Mouse (Mus musculus) kidney, embryonic 14.5 days (tissue): ENCODE results near the gene Rb1. TPM values are rescaled to one million over a fixed set of nuclear protein-coding genes. Genes with fewer than 3 reads are reported as not detected.

ENCODE experiments used
- ATAC-seq: fragments of 200-750 bp; cut with Nextera tagmentation; 2 replicates; pipeline ENCODE4 v1.8.0; 2017; ENCODE audit warnings: moderate number of reproducible peaks, mild to moderate bottlenecking, moderate TSS enrichment, moderate library complexity; ENCODE audit not compliant: low FRiP score, low TSS enrichment
- H3K27ac ChIP-seq: fragments of 300-500 bp; sonication (generic); 2 replicates; pipeline ENCODE4 v1.5.1; 2014; ENCODE audit warnings: low read depth, mild to moderate bottlenecking, low read length, moderate library complexity, mixed read lengths
- H3K27me3 ChIP-seq: fragments of 300-500 bp; sonication (generic); 2 replicates; pipeline ENCODE4 v1.6.1; 2014; ENCODE audit warnings: mild to moderate bottlenecking, low read length; ENCODE audit not compliant: control insufficient read depth, insufficient read depth
- H3K36me3 ChIP-seq: fragments of 300-500 bp; sonication (generic); 2 replicates; pipeline ENCODE4 v1.6.1; 2014; ENCODE audit warnings: low read length, mixed read lengths; ENCODE audit not compliant: control insufficient read depth, insufficient read depth
- H3K4me1 ChIP-seq: fragments of 300-500 bp; sonication (generic); 2 replicates; pipeline ENCODE4 v1.6.1; 2014; ENCODE audit warnings: low read length, mixed read lengths; ENCODE audit not compliant: control insufficient read depth, insufficient read depth
- H3K4me2 ChIP-seq: fragments of 300-500 bp; sonication (generic); replicated peaks from 2 replicates; pipeline ENCODE4 v1.6.1; 2014; ENCODE audit warnings: low read depth, mild to moderate bottlenecking, low read length
- H3K4me3 ChIP-seq: fragments of 300-500 bp; sonication (generic); 2 replicates; pipeline ENCODE4 v1.5.1; 2014; ENCODE audit warnings: mild to moderate bottlenecking, low read length
- H3K9ac ChIP-seq: fragments of 300-500 bp; sonication (generic); 2 replicates; pipeline ENCODE4 v1.6.1; 2014; ENCODE audit warnings: low read depth, mild to moderate bottlenecking, low read length, moderate library complexity
- H3K9me3 ChIP-seq: fragments of 300-500 bp; sonication (generic); 2 replicates; pipeline ENCODE4 v1.6.1; 2016; ENCODE audit warnings: low read length; ENCODE audit not compliant: control insufficient read depth
- WGBS: fragments of 180-500 bp; shearing (Covaris S2); extraction: QIAGEN DNeasy Blood & Tissue Kit; methylation state at CpG from one replicate; pipeline ENCODE4 v1.1.7; 2014; 5-methylcytosine and 5-hydroxymethylcytosine counted together
- polyA plus RNA-seq: library from polyadenylated mRNA; unstranded; fragments of >200 nt; fragmentation: Nextera tagmentation; extraction: Ambion mirVana; gene quantifications from 2 replicates; pipeline ENCODE4 v1.2.1, GENCODE M21; 2014

The Rb1 gene
- polyA plus RNA-seq, 1 experiment from 2014 or later: 29.9 TPM

DNA sequence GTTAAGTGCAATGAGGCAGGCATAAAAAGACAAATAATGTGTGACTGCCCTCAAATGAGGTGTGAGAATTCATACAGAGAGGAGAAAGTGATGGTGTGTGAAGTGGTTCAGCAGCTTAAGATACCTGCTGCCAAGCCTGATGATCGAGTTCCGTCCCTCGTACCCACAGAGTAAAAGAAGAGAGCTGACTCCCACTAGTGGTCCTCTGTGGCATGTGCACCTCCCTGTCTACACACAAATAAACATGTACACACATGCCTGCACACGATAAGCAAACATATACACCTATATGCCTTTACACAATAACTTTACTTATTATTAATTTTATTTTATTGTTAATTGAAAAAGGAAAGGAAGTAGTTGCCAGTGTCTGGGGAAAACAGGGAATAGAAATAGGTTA lies 20.0 kb upstream of the Rb1 start:
- Histone ChIP-seq H3K9ac (no peak overlapping the region), H3K27ac (no peak overlapping the region), H3K27me3 (no peaks in the 10 kb centered on the region), H3K4me3 (no peak overlapping the region), H3K4me1 (0 out of 2 replicates have a peak, but pooled peaks cover 4% of the 10 kb centered on the region), H3K4me2 (no peak overlapping the region), H3K9me3 (no peaks in the 10 kb centered on the region), H3K36me3 (no peaks in the 10 kb centered on the region)
- no peak for ATAC-seq
- WGBS: 91% methylated on average over 4 of the region's 4 CpGs

DNA sequence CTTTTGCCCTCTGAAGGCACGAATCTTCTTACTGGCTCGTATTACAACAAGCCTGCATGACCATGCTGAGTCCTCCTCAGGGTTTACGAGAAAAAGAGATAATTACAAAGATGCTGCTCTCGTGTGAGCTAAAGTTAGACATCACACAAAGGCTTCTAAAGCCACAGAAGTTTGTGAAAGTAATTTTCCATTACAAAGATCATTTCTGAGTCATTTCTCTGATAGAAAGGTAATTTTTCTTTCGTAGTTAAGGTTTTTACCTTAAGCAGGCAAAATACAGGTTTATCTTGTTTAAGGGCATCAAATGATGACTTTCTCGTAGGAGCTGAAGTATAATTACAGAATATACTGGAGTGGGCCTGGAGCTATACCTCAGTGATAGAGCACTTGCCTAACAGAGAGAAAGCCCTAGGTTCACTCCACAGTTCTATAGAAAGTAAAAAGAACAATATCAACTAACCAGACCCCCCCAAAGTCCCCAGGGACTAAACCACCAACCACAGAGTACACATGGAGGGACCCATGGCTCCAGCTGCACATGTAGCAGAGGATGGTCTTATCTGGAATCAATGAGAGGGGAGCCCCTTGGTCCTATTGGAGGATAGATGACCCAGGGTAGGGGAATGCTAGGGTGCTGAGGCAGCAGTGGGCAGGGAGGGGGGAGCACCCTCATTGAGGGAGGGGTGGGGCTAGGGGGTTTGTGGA lies 14.6 kb upstream of the Rb1 start:
- no peak overlapping the region for H3K4me2 ChIP-seq
- H3K4me1 ChIP-seq: no peaks in the 10 kb centered on the region
- H3K4me3 ChIP-seq: no peak overlapping the region
- H3K27ac ChIP-seq: no peak overlapping the region
- WGBS: 45% methylated on average over 6 of the region's 6 CpGs
- ATAC-seq: no peak
- H3K9me3 ChIP-seq: no peaks in the 10 kb centered on the region
- H3K27me3 ChIP-seq: no peaks in the 10 kb centered on the region
- no peaks in the 10 kb centered on the region for H3K36me3 ChIP-seq
- H3K9ac ChIP-seq: no peak overlapping the region

DNA sequence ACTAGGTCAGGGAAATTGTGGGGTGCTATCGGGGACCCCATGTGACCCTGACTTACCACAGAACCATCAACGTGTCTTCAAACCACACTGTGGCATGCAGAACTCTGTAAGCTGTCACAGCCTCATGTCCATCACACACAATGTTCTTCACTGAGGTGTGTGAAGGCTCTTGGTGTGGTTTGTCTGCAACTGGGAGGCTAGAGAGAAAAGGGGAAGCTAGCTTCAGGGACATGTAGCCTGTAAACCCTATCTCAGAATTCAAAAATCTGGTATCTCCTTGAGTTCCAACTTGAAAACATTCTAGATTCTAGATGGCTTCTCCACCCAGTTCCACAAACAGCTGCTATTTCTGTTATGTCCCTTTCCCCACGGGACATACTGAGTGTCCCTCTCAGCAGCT lies 14.0 kb upstream of the Rb1 start:
- no peak for ATAC-seq
- H3K9me3 ChIP-seq: no peaks in the 10 kb centered on the region
- H3K9ac ChIP-seq: no peak overlapping the region
- no peaks in the 10 kb centered on the region for H3K4me1 ChIP-seq
- H3K4me2 ChIP-seq: no peak overlapping the region
- H3K27ac ChIP-seq: no peak overlapping the region
- WGBS: 82% methylated on average over 3 of the region's 3 CpGs
- H3K27me3 ChIP-seq: no peaks in the 10 kb centered on the region
- no peak overlapping the region for H3K4me3 ChIP-seq
- no peaks in the 10 kb centered on the region for H3K36me3 ChIP-seq

DNA sequence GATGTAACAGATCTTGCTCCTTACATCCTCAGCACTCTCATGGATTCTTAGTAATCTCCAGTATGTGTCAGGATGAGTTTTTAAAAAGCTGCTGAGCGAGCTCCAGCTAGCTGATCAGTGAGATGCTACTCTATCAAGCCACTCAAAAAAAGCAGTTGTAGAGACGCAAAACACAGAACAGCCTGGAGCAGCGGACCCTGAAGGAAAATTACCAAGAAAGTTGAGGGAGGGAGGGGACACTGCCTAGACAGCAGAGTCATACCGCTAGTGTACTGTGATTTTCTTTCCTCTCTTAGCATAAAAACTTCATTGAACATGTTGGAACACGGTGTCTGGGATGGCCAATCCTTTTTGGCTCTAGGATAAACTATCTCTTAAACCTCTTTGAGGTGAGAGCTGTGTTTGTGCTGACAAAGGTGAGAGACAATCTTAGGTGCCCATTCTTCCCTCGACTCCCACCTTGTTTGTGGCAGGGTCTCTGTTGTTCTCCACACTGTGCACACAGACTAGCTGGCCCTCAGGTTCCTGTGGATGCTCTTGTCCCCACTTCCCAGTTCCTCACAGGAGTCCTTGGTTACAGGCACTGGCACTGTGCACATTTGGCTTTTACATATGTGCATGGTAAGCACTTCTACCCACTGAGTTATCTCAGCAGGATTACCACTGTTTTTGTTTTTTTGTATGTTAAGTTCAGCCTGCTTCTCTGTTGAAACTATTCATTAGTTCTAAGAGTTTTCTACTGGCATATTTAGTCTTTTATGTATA lies 10.9 kb upstream of the Rb1 start:
- no peak for ATAC-seq
- H3K9ac ChIP-seq: no peak overlapping the region
- H3K4me1 ChIP-seq: no peaks in the 10 kb centered on the region
- H3K27me3 ChIP-seq: no peaks in the 10 kb centered on the region
- H3K4me3 ChIP-seq: no peak overlapping the region
- no peaks in the 10 kb centered on the region for H3K36me3 ChIP-seq
- H3K27ac ChIP-seq: no peak overlapping the region
- H3K9me3 ChIP-seq: no peaks in the 10 kb centered on the region
- H3K4me2 ChIP-seq: no peak overlapping the region
- 77% methylated on average over 6 of the region's 6 CpGs for WGBS

DNA sequence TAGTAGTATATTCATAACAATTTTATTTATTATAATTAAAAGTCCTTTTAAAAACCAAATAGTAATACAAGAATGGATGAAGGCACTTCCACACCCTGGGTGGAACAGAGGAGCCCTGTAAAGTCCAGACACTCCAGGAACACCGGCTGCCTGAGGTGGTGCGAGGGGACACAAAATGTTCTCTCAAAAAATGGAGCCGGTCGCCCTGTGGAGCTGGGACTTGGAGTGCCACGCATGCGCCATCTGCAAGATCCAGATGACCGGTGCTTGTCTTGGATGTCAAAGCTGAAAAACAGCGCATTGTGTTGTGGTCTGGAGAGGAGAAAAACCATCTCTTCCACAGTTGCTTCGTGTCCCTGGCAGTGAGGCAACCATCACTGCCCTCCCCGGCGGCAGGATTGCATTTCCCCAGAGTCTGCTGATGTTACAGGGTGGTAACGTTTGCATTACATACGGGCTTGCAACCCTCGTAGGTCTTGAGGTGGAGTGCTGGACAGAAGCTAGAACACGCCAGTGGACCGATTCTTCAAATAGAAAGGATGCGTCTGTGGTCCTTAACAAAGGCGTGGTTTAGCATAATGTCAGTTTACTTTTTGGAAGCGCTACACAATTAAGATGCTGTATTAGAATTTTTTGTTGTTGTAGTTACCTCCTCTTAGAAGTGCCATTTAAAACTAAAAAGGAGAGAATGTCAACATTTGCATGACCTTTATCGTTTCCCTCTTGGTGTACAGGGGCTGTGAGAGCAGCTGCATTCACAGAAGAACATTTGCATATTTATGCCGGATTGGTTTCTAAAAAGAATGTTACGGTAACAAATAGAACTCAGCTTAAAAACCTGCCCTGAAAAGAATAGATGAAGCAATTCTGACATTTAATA lies 9.5 kb upstream of the Rb1 start:
- H3K4me2 ChIP-seq: no peak overlapping the region
- H3K27me3 ChIP-seq: no peaks in the 10 kb centered on the region
- no peaks in the 10 kb centered on the region for H3K9me3 ChIP-seq
- WGBS: 85% methylated on average over 22 of the region's 22 CpGs
- no peak overlapping the region for H3K27ac ChIP-seq
- no peak overlapping the region for H3K9ac ChIP-seq
- H3K4me1 ChIP-seq: no peaks in the 10 kb centered on the region
- H3K4me3 ChIP-seq: no peak overlapping the region
- ATAC-seq: no peak
- H3K36me3 ChIP-seq: no peaks in the 10 kb centered on the region

DNA sequence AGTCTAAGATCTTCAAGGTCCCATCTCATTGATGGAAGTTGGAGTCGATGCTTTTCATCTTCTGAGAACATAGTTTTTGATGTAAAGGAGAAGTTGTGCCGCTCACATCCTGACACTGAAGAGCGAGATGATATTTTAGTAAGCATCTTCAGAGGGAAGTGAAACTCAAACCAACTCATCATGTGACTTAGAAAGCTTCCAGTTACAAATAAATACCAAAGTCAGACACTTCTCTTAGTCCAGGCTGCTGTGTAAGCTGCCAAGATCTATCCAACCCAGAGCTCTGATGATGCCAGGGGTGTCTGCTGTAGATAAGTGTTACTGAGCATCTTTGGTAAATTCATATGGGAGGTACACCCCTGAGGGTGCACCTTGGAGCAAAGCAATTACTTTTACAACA lies 8.3 kb upstream of the Rb1 start:
- H3K27me3 ChIP-seq: no peaks in the 10 kb centered on the region
- H3K36me3 ChIP-seq: no peaks in the 10 kb centered on the region
- H3K9me3 ChIP-seq: no peaks in the 10 kb centered on the region
- no peak overlapping the region for H3K4me3 ChIP-seq
- WGBS: 92% methylated on average over 3 of the region's 3 CpGs
- H3K27ac ChIP-seq: no peak overlapping the region
- no peak overlapping the region for H3K4me2 ChIP-seq
- no peak for ATAC-seq
- H3K9ac ChIP-seq: no peak overlapping the region
- H3K4me1 ChIP-seq: no peaks in the 10 kb centered on the region

DNA sequence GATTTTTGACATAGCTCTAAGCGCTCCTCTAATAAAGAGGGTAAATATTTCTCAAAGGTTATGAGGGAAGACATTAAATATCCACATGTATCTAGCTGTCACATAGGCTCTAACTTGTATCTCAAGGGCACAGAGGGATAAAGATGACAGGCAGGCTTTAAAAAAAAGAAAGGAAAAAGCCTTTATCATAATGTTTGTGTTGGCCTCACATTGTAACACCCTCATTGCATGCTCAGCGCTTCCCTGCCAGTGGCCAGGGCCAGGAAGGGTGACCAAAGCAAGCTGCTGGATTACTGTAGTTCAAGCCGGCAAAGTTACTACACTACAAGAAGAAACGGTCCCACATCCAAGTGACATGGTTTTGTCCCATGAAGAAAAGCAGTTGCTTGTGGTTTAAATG lies 5.8 kb upstream of the Rb1 start:
- 75% methylated on average over 4 of the region's 4 CpGs for WGBS
- Histone ChIP-seq H3K4me1 (0 out of 2 replicates have a peak, but pooled peaks cover 4% of the 10 kb centered on the region), H3K9me3 (no peaks in the 10 kb centered on the region), H3K9ac (no peak overlapping the region), H3K4me3 (no peak overlapping the region), H3K4me2 (no peak overlapping the region), H3K36me3 (no peaks in the 10 kb centered on the region), H3K27me3 (no peaks in the 10 kb centered on the region), H3K27ac (no peak overlapping the region)
- ATAC-seq: no peak

DNA sequence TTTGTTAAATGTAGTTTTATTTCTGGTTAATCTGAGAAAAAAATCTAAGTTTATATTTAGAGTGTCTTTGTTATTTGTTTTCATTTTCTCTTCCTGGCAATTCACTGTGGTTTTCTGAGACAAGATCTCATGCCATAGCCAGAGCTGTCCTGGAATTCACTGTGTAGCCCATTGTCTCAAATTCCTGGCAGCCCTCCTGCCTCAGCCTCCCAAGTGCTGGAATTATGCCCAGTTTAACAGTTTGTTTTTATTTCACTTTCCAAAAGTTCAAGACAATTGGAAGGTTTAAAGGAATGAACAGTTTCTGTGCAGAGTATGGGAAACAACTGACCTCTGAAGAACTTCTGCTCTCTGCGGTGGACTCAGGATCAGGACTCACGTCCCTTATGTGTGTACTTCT lies 4.2 kb upstream of the Rb1 start:
- H3K4me2 ChIP-seq: no peak overlapping the region
- H3K4me1 ChIP-seq: 0 out of 2 replicates have a peak, but pooled peaks cover 4% of the 10 kb centered on the region
- no peaks in the 10 kb centered on the region for H3K36me3 ChIP-seq
- 93% methylated on average over 2 of the region's 2 CpGs for WGBS
- H3K4me3 ChIP-seq: no peak overlapping the region
- H3K27ac ChIP-seq: no peak overlapping the region
- H3K9ac ChIP-seq: no peak overlapping the region
- H3K27me3 ChIP-seq: no peaks in the 10 kb centered on the region
- no peaks in the 10 kb centered on the region for H3K9me3 ChIP-seq
- no peak for ATAC-seq
